Mouse (Mus musculus): Measurements from ENCODE around the gene Ttc21a.

DNA sequence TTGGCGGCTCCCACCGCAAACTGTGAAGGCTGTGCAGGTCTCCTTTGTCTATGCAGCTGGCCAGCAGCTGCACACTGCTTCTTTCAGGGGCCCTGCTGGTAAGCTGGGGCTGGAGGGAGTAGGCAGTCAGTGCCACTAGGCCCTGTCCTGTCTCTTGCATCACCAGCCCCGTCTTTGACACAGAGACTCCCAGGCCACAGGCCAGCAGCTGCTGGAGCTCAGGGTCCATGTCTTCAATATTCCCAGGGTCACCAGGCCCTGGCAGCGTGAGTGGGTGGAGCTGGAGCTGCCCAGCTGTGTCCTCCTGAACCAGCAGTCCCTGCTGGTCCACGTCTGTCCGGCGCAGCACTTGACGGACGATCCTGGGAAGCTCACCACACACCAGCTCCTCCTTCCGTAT, 79.5 kb downstream of the Ttc21a start:
- TF ChIP-seq CTCF (IDR thresholded peaks at IDR 0.05; ENCODE audit: low read depth, low read length) (no peak), POLR2AphosphoS5 (IDR thresholded peaks at IDR 0.05; ENCODE audit: insufficient replicate concordance, low read depth, low read length) (no peak)

All from G1E (cell line).